14 mouse cellular contexts compared by ENCODE assay signal in genomic region chr10:120826795-120827669, GRCm38 (mm10).
A peak's percentile ranks its signal among the peaks of the same experiment; 100 is the strongest.
DNase-seq lines count a peak whose midpoint lies in the region; ATAC-seq lines count a peak whose summit lies in the region.
"Had no signal": no experiment of that assay in that cellular context is flagged by ENCODE, and none has a peak within 500 bp of the region (broad histone marks: within the 10 kb centered on the region; RNA-seq: fewer than 3 reads in every experiment).

No protein-coding gene starts in this region.

- no peak overlapping the region for H3K27ac ChIP-seq in liver, embryonic 11.5 days (ENCODE audit: low read depth, low read length)
- no peak overlapping the region for H3K27ac ChIP-seq in liver, embryonic 12.5 days
- H3K27ac ChIP-seq in forebrain, embryonic 16.5 days (ENCODE audit: low read length) = no peak overlapping the region
- H3K27ac ChIP-seq: hindbrain, embryonic 13.5 days had no signal

- H3K36me3 ChIP-seq in liver, embryonic 11.5 days (ENCODE audit: control insufficient read depth, insufficient read depth, low read length) = no peaks in the 10 kb centered on the region
- no peaks in the 10 kb centered on the region for H3K36me3 ChIP-seq in liver, embryonic 12.5 days
- no peaks in the 10 kb centered on the region for H3K36me3 ChIP-seq in forebrain, embryonic 16.5 days (ENCODE audit: control insufficient read depth, insufficient read depth)
- no peaks in the 10 kb centered on the region for H3K36me3 ChIP-seq in splenic B cell, adult 2 months (ENCODE audit: control insufficient read depth, insufficient read depth, low read length, poor library complexity, severe bottlenecking)
- H3K36me3 ChIP-seq: embryonic facial prominence, embryonic 10.5 days; hindbrain, embryonic 13.5 days had no signal

- no peak overlapping the region for H3K4me3 ChIP-seq in liver, embryonic 11.5 days (ENCODE audit: low read depth, low read length)
- no peak overlapping the region for H3K4me3 ChIP-seq in liver, embryonic 12.5 days
- peak overlapping the region; percentile 31 for H3K4me3 ChIP-seq in forebrain, embryonic 16.5 days (replicated peaks; ENCODE audit: low read length)
- H3K4me3 ChIP-seq: embryonic facial prominence, embryonic 10.5 days; hindbrain, embryonic 13.5 days had no signal

- H3K27me3 ChIP-seq in liver, embryonic 11.5 days (replicated peaks; ENCODE audit: control insufficient read depth, insufficient read depth, low read length) = no peaks in the 10 kb centered on the region
- H3K27me3 ChIP-seq in liver, embryonic 12.5 days (replicated peaks) = no peaks in the 10 kb centered on the region
- H3K27me3 ChIP-seq in forebrain, embryonic 16.5 days (replicated peaks; ENCODE audit: control insufficient read depth, insufficient read depth, low read length) = no peaks in the 10 kb centered on the region
- H3K27me3 ChIP-seq in splenic B cell, adult 2 months (ENCODE audit: control insufficient read depth, insufficient read depth, low read length, poor library complexity, severe bottlenecking) = no peaks in the 10 kb centered on the region
- H3K27me3 ChIP-seq: hindbrain, embryonic 13.5 days had no signal

- H3K9ac ChIP-seq in liver, embryonic 11.5 days (ENCODE audit: low read depth, low read length) = no peak overlapping the region
- H3K9ac ChIP-seq in liver, embryonic 12.5 days = no peak overlapping the region
- no peak overlapping the region for H3K9ac ChIP-seq in forebrain, embryonic 16.5 days (replicated peaks; ENCODE audit: low read depth, low read length)
- H3K9ac ChIP-seq: hindbrain, embryonic 13.5 days had no signal

- WGBS in liver, embryonic 11.5 days = 70% methylated on average over 27 of the region's 27 CpGs
- 59% methylated on average over 27 of the region's 27 CpGs for WGBS in liver, embryonic 12.5 days (ENCODE audit: insufficient replicate concordance)
- 38% methylated on average over 27 of the region's 27 CpGs for WGBS in forebrain, embryonic 16.5 days

- no peak for ATAC-seq in liver, embryonic 11.5 days (replicated peaks; ENCODE audit: low FRiP score)
- no peak for ATAC-seq in liver, embryonic 12.5 days
- peak; percentile 65; the same call in 1 of the 2 replicates for ATAC-seq in forebrain, embryonic 16.5 days

- no peaks in the 10 kb centered on the region; the same call in 1 of the 2 replicates for H3K4me1 ChIP-seq in liver, embryonic 11.5 days (replicated peaks; ENCODE audit: control insufficient read depth, insufficient read depth, low read length)
- peaks cover 1% of the 10 kb centered on the region for H3K4me1 ChIP-seq in liver, embryonic 12.5 days
- H3K4me1 ChIP-seq in forebrain, embryonic 16.5 days (replicated peaks; ENCODE audit: control insufficient read depth, insufficient read depth, low read length) = peaks cover 12% of the 10 kb centered on the region

- H3K9me3 ChIP-seq in liver, embryonic 11.5 days (ENCODE audit: control insufficient read depth, low read length) = no peaks in the 10 kb centered on the region
- no peaks in the 10 kb centered on the region for H3K9me3 ChIP-seq in liver, embryonic 12.5 days (replicated peaks)
- no peaks in the 10 kb centered on the region for H3K9me3 ChIP-seq in forebrain, embryonic 16.5 days (ENCODE audit: control insufficient read depth, low read length)
- H3K9me3 ChIP-seq: embryonic facial prominence, embryonic 10.5 days; hindbrain, embryonic 13.5 days had no signal

- no peak overlapping the region for H3K4me2 ChIP-seq in liver, embryonic 11.5 days
- no peak overlapping the region for H3K4me2 ChIP-seq in liver, embryonic 12.5 days
- H3K4me2 ChIP-seq in forebrain, embryonic 16.5 days (ENCODE audit: low read length) = peak overlapping the region; percentile 57
- H3K4me2 ChIP-seq: hindbrain, embryonic 13.5 days had no signal

- peak; percentile 74 for DNase-seq in heart, adult 11 months
- no peak for DNase-seq in heart, postnatal 14 days
- peak; percentile 26 for DNase-seq in liver, embryonic 11.5 days (ENCODE audit: low spot score)
- DNase-seq in splenic B cell, adult 2 months (ENCODE audit: low read depth, low spot score) = peak; percentile 20
- no peak for DNase-seq in kidney, adult 8-10 months
- DNase-seq in gastrocnemius, adult 18-20 months (ENCODE audit: low spot score) = no peak
- DNase-seq: adrenal gland, postnatal 14 days; cerebellum, adult 2 months; kidney, postnatal 36 days; lung, postnatal 10 days had no signal

- intact Hi-C loops in heart, postnatal 14 days (cut with DNase I) = no loop called here

Comparison
In these comparisons a context has a peak if more than half of its experiments do, and no peak if none do; other contexts are left out.
1. DNase-seq: peak in heart, adult 11 months (single experiment), liver, embryonic 11.5 days (single experiment) and splenic B cell, adult 2 months (single experiment); none in heart, postnatal 14 days (0 of 2), kidney, adult 8-10 months (0 of 2) and gastrocnemius, adult 18-20 months (single experiment).